34 mouse cellular contexts compared by ENCODE assay signal in the genomic region with DNA sequence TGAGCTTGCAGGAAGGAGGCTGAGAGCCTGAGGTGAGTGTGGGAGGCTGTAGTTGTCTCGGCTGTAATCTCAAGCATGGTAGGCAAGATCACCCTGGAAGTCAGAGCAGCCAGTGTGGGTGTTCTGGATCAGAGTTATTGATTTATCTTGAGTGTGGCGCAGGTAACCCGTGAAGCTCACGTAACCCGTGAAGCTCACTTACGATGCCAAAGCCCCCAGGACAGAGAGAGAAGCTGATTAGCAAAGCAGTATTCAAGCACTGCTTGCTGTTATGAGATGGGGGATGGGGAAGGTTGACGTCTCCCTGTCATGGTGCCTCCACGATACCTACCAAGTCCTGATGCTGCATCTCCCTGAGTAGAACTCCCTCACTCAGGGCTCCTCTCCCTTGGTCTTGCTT. TPM values are rescaled to one million over a fixed set of nuclear protein-coding genes. Genes with fewer than 3 reads are reported as not detected.
"Had no signal": no experiment of that assay in that cellular context is flagged by ENCODE, and none has a peak within 500 bp of the region (broad histone marks: within the 10 kb centered on the region; RNA-seq: fewer than 3 reads in every experiment).

No protein-coding gene starts in this region.

- H3K9me3 ChIP-seq: heart, embryonic 13.5 days; heart, embryonic 15.5 days; hindbrain, embryonic 12.5 days; intestine, embryonic 15.5 days; limb, embryonic 10.5 days; limb, embryonic 12.5 days; liver, embryonic 13.5 days; liver, embryonic 15.5 days had no signal

- H3K4me2 ChIP-seq: heart, embryonic 11.5 days; heart, embryonic 13.5 days; heart, embryonic 15.5 days; hindbrain, embryonic 12.5 days; hindbrain, embryonic 14.5 days; intestine, embryonic 15.5 days; limb, embryonic 12.5 days; liver, embryonic 11.5 days; liver, embryonic 13.5 days; liver, embryonic 15.5 days had no signal

- H3K4me1 ChIP-seq: intestine, embryonic 15.5 days; liver, embryonic 15.5 days had no signal

- H3K27ac ChIP-seq: heart, adult 2 months; heart, embryonic 13.5 days; heart, embryonic 15.5 days; hindbrain, embryonic 12.5 days; hindbrain, embryonic 14.5 days; intestine, embryonic 15.5 days; left cerebral cortex, adult 2 months; limb, embryonic 10.5 days; limb, embryonic 12.5 days; liver, embryonic 13.5 days; liver, embryonic 15.5 days had no signal

- H3K4me3 ChIP-seq: heart, adult 2 months; heart, embryonic 13.5 days; heart, embryonic 15.5 days; hindbrain, embryonic 12.5 days; intestine, embryonic 15.5 days; left cerebral cortex, adult 2 months; limb, embryonic 10.5 days; limb, embryonic 12.5 days; liver, embryonic 13.5 days; liver, embryonic 15.5 days had no signal

- H3K9ac ChIP-seq: heart, embryonic 13.5 days; heart, embryonic 15.5 days; hindbrain, embryonic 12.5 days; hindbrain, embryonic 14.5 days; intestine, embryonic 15.5 days; limb, embryonic 12.5 days; liver, embryonic 13.5 days; liver, embryonic 15.5 days had no signal

- DNase-seq: gastrocnemius, postnatal 14 days; gastrocnemius, postnatal 36 days; heart, adult 11 months; heart, postnatal 14 days; heart, postnatal 36 days; kidney, adult 18-20 months; kidney, adult 8-10 months; kidney, postnatal 10 days; kidney, postnatal 25 days; kidney, postnatal 4 days; liver, embryonic 13.5 days had no signal

- ATAC-seq: hindbrain, embryonic 16.5 days; inflammation-experienced regulatory T-cells, adult 6 months; intestine, embryonic 15.5 days; intestine, postnatal 0 days had no signal

- H3K27me3 ChIP-seq: heart, embryonic 13.5 days; heart, embryonic 15.5 days; intestine, embryonic 15.5 days; liver, embryonic 13.5 days had no signal

- H3K36me3 ChIP-seq: heart, embryonic 13.5 days; heart, embryonic 15.5 days; hindbrain, embryonic 12.5 days; intestine, embryonic 15.5 days; limb, embryonic 10.5 days; limb, embryonic 12.5 days; liver, embryonic 13.5 days; liver, embryonic 15.5 days had no signal

RNA-seq across cellular contexts. Expression of gene Nkx1-2, which starts 20.1 kb away (rescaled TPM):
- total RNA-seq: gastrocnemius, adult 18-20 months; gastrocnemius, adult 8-10 months; gastrocnemius, postnatal 14 days; gastrocnemius, postnatal 36 days; heart, adult 2 months; heart, postnatal 14 days; heart, postnatal 36 days; hematopoietic stem cell, adult 5-6 weeks; layer of hippocampus, postnatal 10 days; left cerebral cortex, adult 2 months; left cerebral cortex, postnatal 14 days had no signal
- polyA plus RNA-seq: heart, adult 2 months; heart, embryonic 13.5 days; heart, embryonic 15.5 days; heart, postnatal 0 days; inflammation-experienced regulatory T-cells, adult 6 months; kidney, embryonic 14.5 days; kidney, embryonic 16.5 days; limb, embryonic 10.5 days; limb, embryonic 12.5 days; liver, embryonic 11.5 days; liver, embryonic 13.5 days; liver, embryonic 15.5 days had no signal
